Mouse (Mus musculus) spleen, adult 2 months (tissue): ENCODE measurements around the gene Dis3l2.

ENCODE experiments used
- CTCF ChIP-seq: fragments of 200-500 bp; IDR thresholded peaks from 2 replicates; pipeline ENCODE4 v1.5.1; 2011; ENCODE audit warnings: mild to moderate bottlenecking, inconsistent platforms; ENCODE audit not compliant: insufficient read depth, insufficient read length, insufficient replicate concordance; ENCODE audit errors: extremely low read depth
- POLR2A ChIP-seq: fragments of 200-500 bp; IDR thresholded peaks from 2 replicates; pipeline ENCODE4 v1.6.1; 2011; ENCODE audit warnings: low read depth, low read length, inconsistent platforms

GRCm38 (mm10) chr1:87070720-87071119 is 367.1 kb downstream of the Dis3l2 start:
- TF ChIP-seq POLR2A: no peak
- peak; percentile 36; the same call in 1 of the 2 replicates for TF ChIP-seq CTCF
